In genomic region chr13:19150438-19151301, GRCm38 (mm10) we compare ENCODE assay signal across 27 mouse cellular contexts.
A peak's percentile ranks its signal among the peaks of the same experiment; 100 is the strongest.
DNase-seq lines count a peak whose midpoint lies in the region; ATAC-seq and TF ChIP-seq lines count a peak whose summit lies in the region.
"Had no signal": no experiment of that assay in that cellular context is flagged by ENCODE, and none has a peak within 500 bp of the region (broad histone marks: within the 10 kb centered on the region; RNA-seq: fewer than 3 reads in every experiment).

No protein-coding gene starts in this region.

- no peaks in the 10 kb centered on the region for H3K36me3 ChIP-seq in liver, embryonic 12.5 days
- H3K36me3 ChIP-seq in heart, embryonic 10.5 days: no peaks in the 10 kb centered on the region
- H3K36me3 ChIP-seq: embryonic facial prominence, embryonic 10.5 days; heart, embryonic 13.5 days had no signal

- 0 out of 2 replicates have a peak overlapping the region, but pooled peaks have one; percentile 2 for H3K4me2 ChIP-seq in liver, embryonic 12.5 days
- H3K4me2 ChIP-seq: heart, embryonic 13.5 days; midbrain, embryonic 11.5 days; neural tube, embryonic 15.5 days had no signal

- H3K4me1 ChIP-seq in liver, embryonic 12.5 days: peaks cover 30% of the 10 kb centered on the region
- no peaks in the 10 kb centered on the region for H3K4me1 ChIP-seq in heart, embryonic 10.5 days
- H3K4me1 ChIP-seq: embryonic facial prominence, embryonic 10.5 days; heart, embryonic 13.5 days had no signal

- no peak for TF ChIP-seq CTCF in left cerebral cortex, adult 2 months (IDR thresholded peaks at IDR 0.05)

- 55% methylated on average over 12 of the region's 12 CpGs for WGBS in liver, embryonic 12.5 days (ENCODE audit: insufficient replicate concordance)
- 87% methylated on average over 12 of the region's 12 CpGs for WGBS in heart, embryonic 10.5 days

- intact Hi-C loops in left cerebral cortex, adult 2 months (cut with DNase I): no loop called here

- ATAC-seq in common myeloid progenitor, adult 5-6 weeks (replicated peaks; ENCODE audit: low read depth, poor library complexity, severe bottlenecking): 0 out of 2 replicates have a peak, but pooled peaks have one; percentile 15
- peak; percentile 87 for ATAC-seq in liver, embryonic 12.5 days
- ATAC-seq in megakaryocyte progenitor cell, adult 5-6 weeks (replicated peaks; ENCODE audit: poor library complexity): peak; percentile 50
- ATAC-seq: intestine, embryonic 16.5 days had no signal

- no peak overlapping the region for H3K4me3 ChIP-seq in left cerebral cortex, adult 2 months
- H3K4me3 ChIP-seq in liver, embryonic 12.5 days: no peak overlapping the region
- H3K4me3 ChIP-seq in heart, embryonic 10.5 days: no peak overlapping the region
- H3K4me3 ChIP-seq: embryonic facial prominence, embryonic 10.5 days; heart, embryonic 13.5 days; neural tube, embryonic 15.5 days had no signal

- peak overlapping the region; percentile 47; the same call in 1 of the 2 replicates for H3K27ac ChIP-seq in left cerebral cortex, adult 2 months
- H3K27ac ChIP-seq in liver, embryonic 12.5 days: peak overlapping the region; percentile 46
- H3K27ac ChIP-seq in heart, embryonic 10.5 days: no peak overlapping the region
- H3K27ac ChIP-seq: embryonic facial prominence, embryonic 10.5 days; heart, embryonic 13.5 days; hindbrain, postnatal 0 days; macrophage; neural tube, embryonic 15.5 days had no signal

- no peak overlapping the region for H3K9ac ChIP-seq in liver, embryonic 12.5 days
- H3K9ac ChIP-seq: heart, embryonic 13.5 days; neural tube, embryonic 15.5 days had no signal

- H3K9me3 ChIP-seq in liver, embryonic 12.5 days (replicated peaks): no peaks in the 10 kb centered on the region
- no peaks in the 10 kb centered on the region for H3K9me3 ChIP-seq in heart, embryonic 10.5 days
- H3K9me3 ChIP-seq: embryonic facial prominence, embryonic 10.5 days; heart, embryonic 13.5 days; neural tube, embryonic 15.5 days had no signal

- H3K27me3 ChIP-seq in liver, embryonic 12.5 days (replicated peaks): no peaks in the 10 kb centered on the region
- no peaks in the 10 kb centered on the region for H3K27me3 ChIP-seq in heart, embryonic 10.5 days (ENCODE audit: insufficient read depth, poor library complexity, severe bottlenecking)
- H3K27me3 ChIP-seq: CH12.LX; heart, embryonic 13.5 days; neural tube, embryonic 15.5 days had no signal

- no peak for DNase-seq in left cerebral cortex, adult 2 months (ENCODE audit: extremely low spot score in 1 of 2, low spot score in 2 of 2)
- DNase-seq in left cerebral cortex, adult 8-10 months (ENCODE audit: low spot score in 2 of 2): no peak
- DNase-seq in urinary bladder, postnatal 14 days (ENCODE audit: low spot score): no peak
- DNase-seq in spleen, adult 12 weeks (ENCODE audit: low spot score): no peak
- DNase-seq in heart, embryonic 10.5 days (ENCODE audit: low spot score): no peak
- DNase-seq: adrenal gland, postnatal 10 days; B cell, adult 2 months; cerebellum, adult 8-10 months; cerebellum, postnatal 36 days; gastrocnemius, postnatal 10 days; heart, adult 11 months; heart, postnatal 14 days; kidney, postnatal 10 days; layer of hippocampus, postnatal 36 days; right cerebral cortex, postnatal 14 days; spleen, adult 18-20 months had no signal

Comparison
In these comparisons a context has a peak if more than half of its experiments do, and no peak if none do; other contexts are left out.
1. ATAC-seq: peak in every context shown above with its lines; median percentile 87 in liver, embryonic 12.5 days; 50 in megakaryocyte progenitor cell, adult 5-6 weeks; 15 in common myeloid progenitor, adult 5-6 weeks.